Mouse (Mus musculus): ENCODE measurements at regions not wholly inside any gene's neighbourhood (a gene's known extent, or its start where the extent isn't known, plus 50 kb on each side); places are given as distances from the start of the nearest gene placed in this dataset.

- no peak overlapping the region for H3K4me2 ChIP-seq (ENCODE audit: low read length)
- ATAC-seq (replicated peaks; ENCODE audit: low FRiP score, low read depth) (no peak), DNase-seq (ENCODE audit: low spot score) (no peak)
- no peaks in the 10 kb centered on the region for H3K27me3 ChIP-seq (ENCODE audit: insufficient read depth, low read length)
- no peak overlapping the region for H3K9ac ChIP-seq (ENCODE audit: low read depth, low read length)
- H3K4me1 ChIP-seq (replicated peaks; ENCODE audit: insufficient read depth, low read length), result no peaks in the 10 kb centered on the region
- H3K9me3 ChIP-seq (replicated peaks; ENCODE audit: low read length), result no peaks in the 10 kb centered on the region
- H3K36me3 ChIP-seq (ENCODE audit: insufficient read depth, low read length), result no peaks in the 10 kb centered on the region
- TF ChIP-seq CTCF (IDR thresholded peaks at IDR 0.05; ENCODE audit: low read depth), result no peak
- H3K27ac ChIP-seq, result no peak overlapping the region
- WGBS, result 86% methylated on average over 3 of the region's 3 CpGs
- H3K4me3 ChIP-seq (replicated peaks; ENCODE audit: low read depth, low read length), result no peak overlapping the region
Observed at GRCm38 (mm10) chr9:63818163-63818562, 60.4 kb upstream of the Smad3 start.

GRCm38 (mm10) chr9:63816540-63816939, 58.7 kb upstream of the Smad3 start:
- no peaks in the 10 kb centered on the region for H3K36me3 ChIP-seq (ENCODE audit: insufficient read depth, low read length)
- DNase-seq (ENCODE audit: low spot score) (no peak), ATAC-seq (replicated peaks; ENCODE audit: low FRiP score, low read depth) (no peak)
- H3K27ac ChIP-seq, result no peak overlapping the region
- no peaks in the 10 kb centered on the region for H3K27me3 ChIP-seq (ENCODE audit: insufficient read depth, low read length)
- H3K4me2 ChIP-seq (ENCODE audit: low read length), result no peak overlapping the region
- H3K9ac ChIP-seq (ENCODE audit: low read depth, low read length), result no peak overlapping the region
- H3K9me3 ChIP-seq (replicated peaks; ENCODE audit: low read length), result no peaks in the 10 kb centered on the region
- H3K4me3 ChIP-seq (replicated peaks; ENCODE audit: low read depth, low read length), result no peak overlapping the region
- WGBS, result 65% methylated on average over 2 of the region's 2 CpGs
- no peaks in the 10 kb centered on the region for H3K4me1 ChIP-seq (replicated peaks; ENCODE audit: insufficient read depth, low read length)
- peak; percentile 55 for TF ChIP-seq CTCF (IDR thresholded peaks at IDR 0.05; ENCODE audit: low read depth)

DNA sequence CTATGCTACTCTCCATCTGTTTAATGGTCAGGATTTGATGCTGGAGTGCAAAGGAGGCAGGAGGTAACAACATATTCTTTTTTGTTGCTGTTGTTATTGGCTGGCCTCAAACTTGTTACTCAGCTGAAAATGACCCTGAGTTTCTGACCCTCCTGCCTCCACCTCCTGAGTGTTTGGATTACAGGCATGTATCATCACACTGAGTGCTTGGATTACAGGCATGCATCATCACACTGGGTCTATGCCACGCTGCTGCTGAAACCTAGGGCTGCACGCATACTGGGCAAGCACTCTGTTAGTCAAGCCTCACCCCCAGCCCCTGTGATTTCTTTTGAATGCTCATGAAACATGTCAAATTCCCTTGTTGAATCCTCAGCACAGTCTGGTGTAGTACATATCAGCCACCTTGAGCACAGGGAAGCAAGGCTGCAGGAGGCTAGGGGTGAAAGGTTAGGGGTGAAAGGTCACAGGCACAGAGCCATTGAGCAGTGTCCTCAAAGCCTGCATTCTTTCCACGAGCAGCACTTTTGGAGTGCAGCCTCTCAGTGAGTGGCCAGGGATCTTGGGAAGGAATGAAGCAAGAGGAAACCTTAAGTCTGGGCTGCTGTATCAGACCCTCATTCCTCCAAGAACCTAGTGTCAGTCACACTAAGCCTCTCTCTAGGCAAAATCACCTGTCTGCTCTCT, 52.2 kb upstream of the Smad3 start:
- Histone ChIP-seq H3K4me2 (ENCODE audit: low read length) (no peak overlapping the region), H3K9ac (ENCODE audit: low read depth, low read length) (no peak overlapping the region), H3K27ac (no peak overlapping the region), H3K4me3 (replicated peaks; ENCODE audit: low read depth, low read length) (no peak overlapping the region), H3K4me1 (replicated peaks; ENCODE audit: insufficient read depth, low read length) (no peaks in the 10 kb centered on the region), H3K27me3 (ENCODE audit: insufficient read depth, low read length) (no peaks in the 10 kb centered on the region), H3K9me3 (replicated peaks; ENCODE audit: low read length) (no peaks in the 10 kb centered on the region), H3K36me3 (ENCODE audit: insufficient read depth, low read length) (no peaks in the 10 kb centered on the region)
- no peak for DNase-seq (ENCODE audit: low spot score)
- 38% methylated on average over 3 of the region's 3 CpGs for WGBS
- no peak for ATAC-seq (replicated peaks; ENCODE audit: low FRiP score, low read depth)
- no peak for TF ChIP-seq CTCF (IDR thresholded peaks at IDR 0.05; ENCODE audit: low read depth)

Data from kidney, postnatal 0 days (tissue).